Mouse (Mus musculus) liver, adult 10 weeks (tissue): ENCODE results near the gene Adam26a. TPM values are rescaled to one million over a fixed set of nuclear protein-coding genes. Genes with fewer than 3 reads are reported as not detected.

ENCODE experiments used
- polyA plus RNA-seq: library from polyadenylated mRNA; stranded (reverse); fragments of 350-450 nt; fragmentation: Illumina TruSeq; extraction: RNeasy Lipid Tissue Mini Kit (QIAGEN cat#74804); gene quantifications from one replicate; pipeline ENCODE4 v1.2.3, GENCODE M21; 2014; ENCODE audit warnings: low read depth, low replicate concordance

Gene Adam26a
- not detected for polyA plus RNA-seq

GRCm38 (mm10) chr8:43576607-43577006 lies at the start of gene Adam26a:
Gene Adam26a (minus strand): TSS chr8:43576707.

GRCm38 (mm10) chr8:43528006-43528405 lies 48.5 kb downstream of the Adam26a start, which contains the start of gene Adam26b:
Gene Adam26b (minus strand): TSS chr8:43528106.

Other genes starting within 250 kb of the Adam26a start
- gene Adam26b, start 48.6 kb downstream of the Adam26a start, polyA plus RNA-seq: not detected
- not detected for gene Gm5346, start 50.6 kb upstream of the Adam26a start, polyA plus RNA-seq
- not detected for gene Adam34, start 133.3 kb upstream of the Adam26a start, polyA plus RNA-seq